Mouse (Mus musculus): ENCODE results near the gene Sf1. TPM values are rescaled to one million over a fixed set of nuclear protein-coding genes. Genes with fewer than 3 reads are reported as not detected.

Sf1 gene
- total RNA-seq, 1 experiment, result 150 TPM

GRCm38 (mm10) chr19:6420481-6421210 lies 57.2 kb downstream of the Sf1 start:
- no peaks in the 10 kb centered on the region for H3K9me3 ChIP-seq (ENCODE audit: control insufficient read depth, insufficient read depth, low read depth, low read length)
- no peak for TF ChIP-seq ZC3H11A (IDR thresholded peaks at IDR 0.05; ENCODE audit: borderline replicate concordance, low read depth, low read length)
- TF ChIP-seq MAFK (IDR thresholded peaks at IDR 0.05; ENCODE audit: insufficient read depth, low read depth, low read length), result no peak
- TF ChIP-seq HCFC1 (IDR thresholded peaks at IDR 0.05; ENCODE audit: borderline replicate concordance, insufficient read depth, low read length), result no peak
- TF ChIP-seq ZNF384 (IDR thresholded peaks at IDR 0.05; ENCODE audit: low read depth, low read length), result no peak
- TF ChIP-seq CHD2 (IDR thresholded peaks at IDR 0.05; ENCODE audit: low read depth, low read length), result no peak
- H3K4me1 ChIP-seq (ENCODE audit: control insufficient read depth in 2 of 2, insufficient read depth in 2 of 2, low read length in 2 of 2, poor library complexity in 1 of 2), result peaks cover 3 to 26% of the 10 kb centered on the region in 2 experiments; a peak in 2 of 4 replicates
- in situ Hi-C loops (cut with MboI; ENCODE audit: low sequenced_read_pairs in 2 of 2, unreplicated experiment in 2 of 2), result no loop called here
- H3K4me3 ChIP-seq (ENCODE audit: insufficient read depth in 1 of 2, low read depth in 1 of 2, low read length in 2 of 2, poor library complexity in 1 of 2, severe bottlenecking in 1 of 2), result no peak overlapping the region
- no peak overlapping the region for H3K27ac ChIP-seq (ENCODE audit: insufficient read depth, low read depth, low read length, poor library complexity, severe bottlenecking)
- DNase-seq (ENCODE audit: low read depth, low spot score), result no peak
- no peak overlapping the region for H3K9ac ChIP-seq (ENCODE audit: insufficient read depth, low read depth, low read length, poor library complexity, severe bottlenecking)
- H3K36me3 ChIP-seq (ENCODE audit: control insufficient read depth, insufficient read depth, low read length, poor library complexity, severe bottlenecking), result no peaks in the 10 kb centered on the region; the same call in 1 of the 2 replicates

DNA sequence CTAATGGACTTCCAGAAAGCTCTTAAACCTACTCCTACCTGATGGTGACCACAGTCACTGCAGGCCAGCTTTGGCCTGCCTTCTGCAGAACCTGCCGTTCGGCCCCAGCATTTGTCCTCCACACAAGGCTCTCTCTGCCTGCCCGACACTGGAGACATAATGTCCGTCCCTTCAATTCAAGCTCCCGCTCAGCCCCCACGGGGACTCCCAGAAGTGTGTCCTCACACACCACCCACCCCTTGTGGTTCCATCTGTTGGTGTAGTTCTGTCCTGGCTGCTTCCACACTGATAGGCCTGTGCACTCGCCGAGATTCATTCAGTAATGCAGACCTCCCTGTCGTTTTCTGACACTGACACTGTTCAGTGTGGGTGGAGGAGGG lies 57.7 kb downstream of the Sf1 start:
- no peak overlapping the region for H3K9ac ChIP-seq (ENCODE audit: insufficient read depth, low read depth, low read length, poor library complexity, severe bottlenecking)
- in situ Hi-C loops (cut with MboI; ENCODE audit: low sequenced_read_pairs in 2 of 2, unreplicated experiment in 2 of 2), result no loop called here
- H3K9me3 ChIP-seq (ENCODE audit: control insufficient read depth, insufficient read depth, low read depth, low read length), result no peaks in the 10 kb centered on the region
- TF ChIP-seq ZNF384 (IDR thresholded peaks at IDR 0.05; ENCODE audit: low read depth, low read length) (no peak), HCFC1 (IDR thresholded peaks at IDR 0.05; ENCODE audit: borderline replicate concordance, insufficient read depth, low read length) (no peak), MAFK (IDR thresholded peaks at IDR 0.05; ENCODE audit: insufficient read depth, low read depth, low read length) (no peak), ZC3H11A (IDR thresholded peaks at IDR 0.05; ENCODE audit: borderline replicate concordance, low read depth, low read length) (no peak)
- H3K4me1 ChIP-seq (ENCODE audit: control insufficient read depth in 2 of 2, insufficient read depth in 2 of 2, low read length in 2 of 2, poor library complexity in 1 of 2), result peaks cover 3 to 20% of the 10 kb centered on the region in 2 experiments; a peak in 2 of 4 replicates
- H3K4me3 ChIP-seq (ENCODE audit: insufficient read depth in 1 of 2, low read depth in 1 of 2, low read length in 2 of 2, poor library complexity in 1 of 2, severe bottlenecking in 1 of 2), result no peak overlapping the region
- DNase-seq (ENCODE audit: low read depth, low spot score), result no peak
- no peaks in the 10 kb centered on the region; the same call in 1 of the 2 replicates for H3K36me3 ChIP-seq (ENCODE audit: control insufficient read depth, insufficient read depth, low read length, poor library complexity, severe bottlenecking)
- no peak overlapping the region for H3K27ac ChIP-seq (ENCODE audit: insufficient read depth, low read depth, low read length, poor library complexity, severe bottlenecking)

- in situ Hi-C loops (cut with MboI; ENCODE audit: low sequenced_read_pairs in 2 of 2, unreplicated experiment in 2 of 2), result no loop called here
- no peak overlapping the region for H3K9ac ChIP-seq (ENCODE audit: insufficient read depth, low read depth, low read length, poor library complexity, severe bottlenecking)
- H3K36me3 ChIP-seq (ENCODE audit: control insufficient read depth, insufficient read depth, low read length, poor library complexity, severe bottlenecking), result no peaks in the 10 kb centered on the region; the same call in 1 of the 2 replicates
- DNase-seq (ENCODE audit: low read depth, low spot score), result no peak
- no peak overlapping the region for H3K27ac ChIP-seq (ENCODE audit: insufficient read depth, low read depth, low read length, poor library complexity, severe bottlenecking)
- TF ChIP-seq ZC3H11A (IDR thresholded peaks at IDR 0.05; ENCODE audit: borderline replicate concordance, low read depth, low read length) (no peak), HCFC1 (IDR thresholded peaks at IDR 0.05; ENCODE audit: borderline replicate concordance, insufficient read depth, low read length) (no peak), CHD2 (IDR thresholded peaks at IDR 0.05; ENCODE audit: low read depth, low read length) (no peak), ZNF384 (IDR thresholded peaks at IDR 0.05; ENCODE audit: low read depth, low read length) (no peak), MAFK (IDR thresholded peaks at IDR 0.05; ENCODE audit: insufficient read depth, low read depth, low read length) (no peak)
- no peak overlapping the region for H3K4me3 ChIP-seq (ENCODE audit: insufficient read depth in 1 of 2, low read depth in 1 of 2, low read length in 2 of 2, poor library complexity in 1 of 2, severe bottlenecking in 1 of 2)
- peaks cover 0 to 15% of the 10 kb centered on the region in 2 experiments; a peak in 2 of 4 replicates for H3K4me1 ChIP-seq (ENCODE audit: control insufficient read depth in 2 of 2, insufficient read depth in 2 of 2, low read length in 2 of 2, poor library complexity in 1 of 2)
- H3K9me3 ChIP-seq (ENCODE audit: control insufficient read depth, insufficient read depth, low read depth, low read length), result no peaks in the 10 kb centered on the region
Measured at GRCm38 (mm10) chr19:6422014-6422413, 58.5 kb downstream of the Sf1 start.

GRCm38 (mm10) chr19:6423241-6423640 lies 59.8 kb downstream of the Sf1 start:
- in situ Hi-C loops (cut with MboI; ENCODE audit: low sequenced_read_pairs in 2 of 2, unreplicated experiment in 2 of 2), result no loop called here
- TF ChIP-seq CHD2 (IDR thresholded peaks at IDR 0.05; ENCODE audit: low read depth, low read length) (no peak), ZNF384 (IDR thresholded peaks at IDR 0.05; ENCODE audit: low read depth, low read length) (no peak), ZC3H11A (IDR thresholded peaks at IDR 0.05; ENCODE audit: borderline replicate concordance, low read depth, low read length) (no peak), HCFC1 (IDR thresholded peaks at IDR 0.05; ENCODE audit: borderline replicate concordance, insufficient read depth, low read length) (no peak)
- Histone ChIP-seq H3K27ac (ENCODE audit: insufficient read depth, low read depth, low read length, poor library complexity, severe bottlenecking) (no peak overlapping the region), H3K36me3 (ENCODE audit: control insufficient read depth, insufficient read depth, low read length, poor library complexity, severe bottlenecking) (no peaks in the 10 kb centered on the region), H3K4me1 (ENCODE audit: control insufficient read depth in 2 of 2, insufficient read depth in 2 of 2, low read length in 2 of 2, poor library complexity in 1 of 2) (peaks cover 0 to 11% of the 10 kb centered on the region in 2 experiments; a peak in 2 of 4 replicates), H3K9me3 (ENCODE audit: control insufficient read depth, insufficient read depth, low read depth, low read length) (no peaks in the 10 kb centered on the region), H3K4me3 (ENCODE audit: insufficient read depth in 1 of 2, low read depth in 1 of 2, low read length in 2 of 2, poor library complexity in 1 of 2, severe bottlenecking in 1 of 2) (no peak overlapping the region), H3K9ac (ENCODE audit: insufficient read depth, low read depth, low read length, poor library complexity, severe bottlenecking) (no peak overlapping the region)
- no peak for DNase-seq (ENCODE audit: low read depth, low spot score)
